Mouse (Mus musculus) hindlimb bud, embryonic 11.5 days (tissue): Measurements from ENCODE around the gene Osbp2.

ENCODE experiments used
- DNase-seq: peaks from one replicate; pipeline ENCODE4 v3.0.0-alpha.2; 2012; ENCODE audit warnings: low read depth, low spot score; ENCODE audit errors: extremely low spot score

Gene Osbp2

DNA sequence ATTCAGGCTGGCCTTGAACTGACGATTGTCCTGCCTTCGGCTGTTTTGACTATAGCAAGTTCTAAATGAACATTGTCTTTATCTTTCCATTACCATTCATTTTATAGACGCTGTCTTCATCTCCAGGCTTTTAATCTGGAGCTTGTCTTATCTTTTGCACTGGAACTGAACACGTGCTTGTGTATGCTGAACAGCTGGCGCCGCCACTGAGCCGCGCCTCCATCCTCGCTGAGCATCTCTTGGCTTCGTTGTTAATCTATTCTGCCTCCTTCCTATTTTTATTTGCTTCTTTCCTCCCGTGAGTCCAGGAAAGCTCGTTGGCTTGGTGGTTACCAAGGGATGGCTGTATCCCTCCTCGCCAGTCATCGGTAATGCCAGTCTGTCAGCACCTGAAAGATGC is 153.5 kb downstream of the Osbp2 start:
- no peak for DNase-seq

DNA sequence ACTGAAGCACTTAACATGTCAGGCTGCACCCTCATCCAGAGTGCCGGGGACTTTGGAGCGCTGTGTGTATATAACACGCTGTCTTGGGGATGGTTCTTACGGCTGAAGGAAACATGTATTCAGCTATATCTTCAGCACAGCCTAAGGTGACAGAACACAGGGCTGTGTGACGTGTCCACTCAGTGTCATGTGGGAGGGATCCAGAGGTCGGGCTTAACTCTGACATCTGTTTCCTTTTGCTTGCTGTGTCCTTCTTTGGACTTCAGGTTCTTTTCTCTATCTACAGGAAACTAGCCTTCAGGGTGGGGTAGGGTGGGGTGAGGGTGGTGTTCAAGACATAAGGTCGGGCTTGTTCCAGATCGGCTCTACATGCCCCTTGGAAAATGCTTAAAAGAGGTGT is 156.6 kb downstream of the Osbp2 start:
- DNase-seq = no peak

DNA sequence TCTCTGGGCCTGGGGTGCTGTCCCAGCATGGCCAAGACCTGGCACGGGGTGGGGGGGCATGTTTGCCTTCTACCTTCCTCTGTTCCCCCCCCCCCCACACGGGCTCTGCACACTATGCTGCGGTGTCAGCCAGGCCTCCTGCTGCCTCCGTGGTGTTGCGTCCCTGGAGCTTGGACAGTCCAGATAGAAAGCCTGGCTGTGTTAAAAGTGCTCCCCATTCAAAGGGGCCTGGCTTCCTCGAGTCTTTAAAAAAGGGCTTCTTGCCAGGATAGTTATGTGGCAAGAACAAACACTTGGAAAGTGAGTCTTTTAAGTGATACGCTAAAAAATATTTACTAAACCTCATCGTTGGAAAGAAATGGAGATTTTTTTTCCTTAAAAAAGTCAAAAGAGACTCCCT is 159.3 kb downstream of the Osbp2 start:
- no peak for DNase-seq

- DNase-seq = no peak
Observed at GRCm38 (mm10) chr11:3703089-3703992, 160.4 kb downstream of the Osbp2 start.

DNA sequence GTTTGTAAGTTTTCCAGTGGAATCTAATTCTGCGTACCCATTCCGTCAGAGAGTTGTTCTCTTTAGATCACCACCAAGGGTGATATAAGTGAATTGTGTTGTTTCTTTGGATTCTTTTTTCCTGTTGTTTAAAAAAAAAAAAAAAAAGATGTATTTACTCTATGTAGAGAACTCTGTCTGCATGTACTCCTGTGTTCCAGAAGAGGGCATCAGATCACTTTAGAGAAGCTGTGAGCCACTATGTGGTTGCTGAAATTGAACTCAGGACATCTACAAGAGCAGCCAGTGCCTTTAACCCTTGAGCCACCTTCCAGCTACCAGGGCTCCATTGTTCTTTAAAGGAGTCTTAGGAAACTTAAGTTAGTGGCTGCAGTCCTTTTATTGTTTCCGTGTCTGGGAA is 166.3 kb downstream of the Osbp2 start:
- DNase-seq = no peak

DNA sequence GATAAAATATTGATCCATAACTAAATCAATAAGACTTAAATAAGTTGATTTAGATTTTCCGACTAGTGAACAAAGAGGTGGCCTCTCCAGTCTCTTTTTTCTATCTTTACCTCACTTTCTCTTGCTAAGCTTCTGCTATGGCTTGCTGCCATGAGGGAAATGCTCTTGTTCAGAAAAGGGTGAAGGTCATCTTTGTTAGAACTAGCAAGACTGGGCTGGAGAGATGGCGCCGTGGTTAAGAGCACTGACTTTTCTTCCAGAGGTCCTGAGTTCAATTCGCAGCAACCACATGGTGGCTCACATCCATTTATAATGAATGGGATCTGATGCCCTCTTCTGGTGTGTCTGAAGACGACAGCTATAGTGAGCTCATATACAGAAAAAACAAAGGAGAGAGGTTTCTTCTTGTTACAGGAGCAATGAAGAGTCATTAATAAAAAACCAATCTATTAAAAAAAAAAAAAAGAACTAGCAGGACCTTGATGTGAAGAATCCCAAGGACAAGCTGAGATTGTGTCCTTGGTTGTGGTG is 167.6 kb downstream of the Osbp2 start:
- DNase-seq = no peak

GRCm38 (mm10) chr11:3691746-3692145 is 172.0 kb downstream of the Osbp2 start:
- no peak for DNase-seq

GRCm38 (mm10) chr11:3686885-3687284 is 176.8 kb downstream of the Osbp2 start:
- no peak for DNase-seq

DNA sequence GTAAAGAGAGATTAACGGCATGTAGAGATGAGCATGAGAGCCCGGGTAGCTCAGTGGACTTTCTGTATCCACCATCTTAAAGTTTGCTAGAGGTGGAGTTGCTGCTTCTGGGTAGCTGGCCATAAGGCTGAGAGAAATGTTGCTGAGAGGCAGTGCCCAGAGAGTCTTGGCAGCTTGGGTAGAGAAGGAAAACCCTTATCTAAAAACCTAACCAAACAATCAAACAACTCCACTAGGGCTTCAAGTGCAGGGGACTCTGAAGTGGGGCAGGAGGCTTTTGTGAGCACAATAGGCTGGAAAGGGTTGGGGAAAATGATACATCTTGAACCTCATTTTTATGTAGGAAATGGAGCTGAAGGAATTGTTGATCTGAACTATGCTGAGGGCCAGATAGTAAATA is 177.4 kb downstream of the Osbp2 start:
- DNase-seq = no peak

- no peak for DNase-seq
Observed at GRCm38 (mm10) chr11:3685431-3685830, 178.3 kb downstream of the Osbp2 start.

DNA sequence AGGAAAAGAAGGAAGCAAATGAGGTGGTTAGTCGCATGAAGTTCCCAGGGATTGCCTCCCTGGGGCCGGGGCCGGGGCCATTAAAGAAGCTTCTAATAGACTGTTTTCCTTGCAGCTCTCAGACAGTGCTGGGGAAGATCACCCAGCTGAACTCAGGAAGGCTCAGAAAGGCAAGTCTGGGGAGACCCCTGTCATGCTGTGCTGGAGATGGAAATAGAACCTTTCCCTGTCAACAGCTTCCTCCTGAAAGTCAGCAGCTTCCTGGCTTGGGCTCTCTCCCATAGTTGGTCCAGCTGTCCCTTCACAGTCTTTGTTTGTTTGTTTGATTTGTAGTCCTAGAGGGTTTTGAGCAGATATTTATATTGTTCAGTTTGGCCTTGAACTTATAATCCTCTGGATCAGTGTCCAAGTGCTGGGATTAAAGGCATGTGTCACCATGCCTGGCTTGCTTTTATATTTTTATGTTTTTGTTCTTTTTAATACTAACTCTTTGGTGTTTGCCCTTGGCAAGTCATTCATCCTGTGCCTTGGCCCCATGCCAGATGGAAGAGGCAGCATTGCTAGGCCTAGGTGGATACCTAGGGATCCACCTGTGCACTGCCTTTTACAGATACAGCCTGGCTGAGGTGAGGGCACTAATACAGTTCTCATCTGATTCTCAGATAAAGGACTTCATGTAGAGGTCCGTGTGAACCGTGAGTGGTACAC is 178.8 kb downstream of the Osbp2 start:
- DNase-seq = no peak

- DNase-seq = no peak
Observed at GRCm38 (mm10) chr11:3684232-3684631, 179.5 kb downstream of the Osbp2 start.

GRCm38 (mm10) chr11:3683696-3684095 is 180.0 kb downstream of the Osbp2 start:
- no peak for DNase-seq

GRCm38 (mm10) chr11:3679771-3680170 is 183.9 kb downstream of the Osbp2 start:
- DNase-seq = no peak

GRCm38 (mm10) chr11:3677204-3677603 is 186.5 kb downstream of the Osbp2 start:
- no peak for DNase-seq

DNA sequence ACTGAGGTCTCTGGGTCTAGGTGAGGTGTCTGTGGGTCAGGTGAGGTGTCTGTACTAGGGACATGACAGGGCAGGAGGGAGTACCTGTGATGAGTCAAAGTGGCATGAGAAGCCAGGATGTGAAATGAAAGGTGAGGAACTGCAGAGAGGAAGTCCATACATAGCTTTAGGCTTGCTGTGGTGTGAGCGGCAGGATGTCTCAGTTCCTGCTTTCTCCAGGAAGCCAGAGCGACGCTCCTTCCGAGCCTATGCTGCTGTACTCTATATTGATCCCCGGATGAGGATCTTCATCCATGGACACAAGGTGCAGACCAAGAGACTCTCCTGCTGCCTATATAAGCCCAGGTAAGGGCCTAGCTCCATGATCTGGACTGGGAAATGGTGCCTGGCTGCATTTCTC is 187.3 kb downstream of the Osbp2 start:
- DNase-seq = no peak

DNA sequence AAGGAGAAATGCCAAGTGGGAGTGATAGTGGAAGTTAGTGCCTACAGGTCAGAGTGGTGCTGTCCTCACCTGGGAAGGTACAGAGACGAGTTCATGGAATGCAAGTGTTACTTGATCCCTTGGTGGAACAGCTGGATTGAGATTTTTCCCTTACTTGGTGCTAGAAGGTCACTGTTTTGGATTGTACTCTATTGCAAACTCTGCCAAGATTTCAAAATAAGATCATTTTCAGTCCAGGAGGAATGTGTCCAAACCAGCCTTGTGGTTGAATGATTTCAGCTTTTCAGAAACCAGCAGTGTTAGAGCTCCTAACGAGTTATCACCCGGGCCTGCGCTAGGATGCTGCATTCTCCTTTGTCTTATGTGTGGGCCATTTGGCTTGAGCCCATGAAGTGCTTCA is 189.2 kb downstream of the Osbp2 start:
- no peak for DNase-seq

- no peak for DNase-seq
Observed at GRCm38 (mm10) chr11:3671000-3671628, 192.6 kb downstream of the Osbp2 start.

DNA sequence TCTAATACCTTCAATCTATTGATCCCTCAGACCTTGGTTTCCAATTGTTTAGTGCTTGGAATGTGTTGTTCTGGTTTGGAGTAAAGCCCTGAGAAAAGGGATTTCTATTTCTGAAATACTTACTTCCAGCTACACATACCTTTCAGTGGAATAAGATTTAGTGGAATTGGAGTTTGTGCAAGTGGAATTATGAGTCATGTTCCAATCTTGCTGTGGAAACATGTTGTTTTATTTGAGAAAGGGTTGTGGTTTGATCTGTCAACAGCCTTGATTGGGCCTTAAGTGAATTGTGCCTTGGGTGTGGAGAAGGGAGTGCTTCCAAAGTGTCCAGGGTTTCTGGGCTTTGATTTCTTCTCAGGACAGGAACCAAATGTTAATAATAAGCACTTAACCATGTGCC is 193.9 kb downstream of the Osbp2 start:
- DNase-seq = no peak

DNA sequence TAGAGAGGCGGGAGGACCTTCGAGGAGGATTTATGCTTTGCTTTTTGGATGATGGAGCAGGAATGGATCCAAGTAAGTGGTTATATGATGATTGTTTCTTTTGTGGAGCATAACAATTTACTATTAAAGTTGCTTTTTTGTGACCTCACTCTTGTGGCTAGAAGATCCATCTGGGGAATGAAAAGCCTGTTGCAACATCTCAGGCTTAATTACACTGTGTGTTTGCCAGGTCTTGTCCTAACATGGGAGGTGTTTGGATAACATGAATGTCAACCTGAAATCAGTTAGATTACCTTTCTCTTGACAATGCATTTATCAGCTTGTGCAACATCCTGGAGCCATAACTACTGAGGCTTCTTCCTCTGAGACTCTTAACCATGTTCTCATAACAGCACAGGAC is 194.9 kb downstream of the Osbp2 start:
- DNase-seq = no peak

GRCm38 (mm10) chr11:3667506-3667905 is 196.2 kb downstream of the Osbp2 start:
- DNase-seq = no peak

GRCm38 (mm10) chr11:3661964-3662363 is 201.7 kb downstream of the Osbp2 start:
- no peak for DNase-seq
